Mouse (Mus musculus) ES-E14 (cell line): Measurements from ENCODE around the gene Ncaph2. TPM values are rescaled to one million over a fixed set of nuclear protein-coding genes. Genes with fewer than 3 reads are reported as not detected.

Experiments
- DNase-seq: peaks from one replicate; pipeline ENCODE4 v3.0.0-alpha.2; 2013; ENCODE audit warnings: low read depth, low spot score
- H3K27ac ChIP-seq: 2 replicates; pipeline ENCODE4 v1.5.1; 2012; ENCODE audit warnings: low read depth, mild to moderate bottlenecking, low read length, moderate library complexity, mixed read lengths; ENCODE audit not compliant: poor library complexity, insufficient read depth, severe bottlenecking
- H3K36me3 ChIP-seq: 2 replicates; pipeline ENCODE4 v1.6.1; 2012; ENCODE audit warnings: mild to moderate bottlenecking, low read length, moderate library complexity, mixed read lengths; ENCODE audit not compliant: control insufficient read depth, poor library complexity, insufficient read depth, severe bottlenecking
- H3K4me1 ChIP-seq, 2 experiments: fragments of 150-350 bp in 1 of 2; sonication (generic) in 1 of 2; 2 replicates each; pipeline ENCODE4 v1.6.1; 2012; ENCODE audit warnings: low read length in 2 of 2, mild to moderate bottlenecking in 1 of 2, mixed read lengths in 1 of 2; ENCODE audit not compliant: control insufficient read depth in 2 of 2, insufficient read depth in 2 of 2, poor library complexity in 1 of 2
- H3K4me3 ChIP-seq, 2 experiments: fragments of 150-350 bp in 1 of 2; sonication (generic) in 1 of 2; 2 replicates each; pipeline ENCODE4 v1.5.1; 2012; ENCODE audit warnings: low read length in 2 of 2, low read depth in 1 of 2, mild to moderate bottlenecking in 1 of 2, mixed read lengths in 1 of 2; ENCODE audit not compliant: insufficient read depth in 1 of 2, poor library complexity in 1 of 2, severe bottlenecking in 1 of 2
- H3K9ac ChIP-seq: 2 replicates; pipeline ENCODE4 v1.6.1; 2012; ENCODE audit warnings: low read depth, mild to moderate bottlenecking, low read length, mixed read lengths; ENCODE audit not compliant: poor library complexity, insufficient read depth, severe bottlenecking
- H3K9me3 ChIP-seq: fragments of 150-350 bp; sonication (generic); 2 replicates; pipeline ENCODE4 v1.6.1; 2012; ENCODE audit warnings: low read depth, mild to moderate bottlenecking, low read length; ENCODE audit not compliant: control insufficient read depth, insufficient read depth
- CHD2 ChIP-seq: IDR thresholded peaks from 2 replicates; pipeline ENCODE4 v1.6.1; 2014; ENCODE audit warnings: mild to moderate bottlenecking, low read depth, low read length, inconsistent platforms
- HCFC1 ChIP-seq: IDR thresholded peaks from 2 replicates; pipeline ENCODE4 v1.6.1; 2012; ENCODE audit warnings: low read length, inconsistent platforms, borderline replicate concordance; ENCODE audit not compliant: insufficient read depth
- MAFK ChIP-seq: IDR thresholded peaks from 2 replicates; pipeline ENCODE4 v1.6.1; 2014; ENCODE audit warnings: mild to moderate bottlenecking, low read depth, low read length, inconsistent platforms; ENCODE audit not compliant: insufficient read depth
- ZC3H11A ChIP-seq: IDR thresholded peaks from 2 replicates; pipeline ENCODE4 v1.6.1; 2012; ENCODE audit warnings: low read depth, mild to moderate bottlenecking, inconsistent platforms, low read length, borderline replicate concordance
- ZNF384 ChIP-seq: IDR thresholded peaks from 2 replicates; pipeline ENCODE4 v1.6.1; 2012; ENCODE audit warnings: low read depth, low read length, inconsistent platforms
- in situ Hi-C, 2 experiments: fragments of 600-800 bp; cut with MboI; formaldehyde crosslinking; loops; one replicate each; pipeline ENCODE4 v1.15.1; 2025; ENCODE audit warnings: low sequenced_read_pairs in 2 of 2, inconsistent platforms in 1 of 2; ENCODE audit not compliant: unreplicated experiment in 2 of 2
- total RNA-seq: library from RNA; depleted of rRNA; stranded (reverse); fragments of 300-350 nt; gene quantifications from 2 replicates; pipeline ENCODE4 v1.2.3, GENCODE M21; 2012

Gene Ncaph2
- total RNA-seq, 1 experiment = 205 TPM

DNA sequence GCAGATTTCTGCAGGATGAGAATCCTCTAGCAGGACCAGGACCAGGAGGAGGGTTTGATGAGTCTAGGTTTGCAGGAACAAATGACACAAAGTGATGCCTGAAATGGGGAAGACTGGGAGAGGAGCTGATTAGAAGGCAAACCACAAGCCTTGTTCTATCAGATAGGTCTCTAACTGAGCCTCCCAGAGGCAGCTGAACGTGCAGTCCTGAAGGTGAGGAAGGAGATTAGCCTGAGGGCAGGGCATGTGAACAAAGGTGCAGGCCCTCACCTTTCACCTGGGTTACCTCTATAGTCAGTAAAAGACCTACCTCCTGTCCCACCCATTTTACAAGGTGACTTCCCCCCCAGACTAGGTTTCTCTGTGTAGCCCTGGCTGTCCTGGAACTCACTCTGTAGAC, 44.2 kb downstream of the Ncaph2 start:
- Histone ChIP-seq H3K9me3 (no peaks in the 10 kb centered on the region), H3K27ac (no peak overlapping the region), H3K9ac (no peak overlapping the region), H3K4me1 (peaks cover 0 to 5% of the 10 kb centered on the region in 2 experiments; a peak in 1 of 4 replicates), H3K36me3 (no peaks in the 10 kb centered on the region), H3K4me3 (no peak overlapping the region)
- TF ChIP-seq MAFK (no peak), ZC3H11A (no peak), HCFC1 (no peak), CHD2 (no peak), ZNF384 (no peak)
- in situ Hi-C loops = no loop called here
- DNase-seq = no peak

DNA sequence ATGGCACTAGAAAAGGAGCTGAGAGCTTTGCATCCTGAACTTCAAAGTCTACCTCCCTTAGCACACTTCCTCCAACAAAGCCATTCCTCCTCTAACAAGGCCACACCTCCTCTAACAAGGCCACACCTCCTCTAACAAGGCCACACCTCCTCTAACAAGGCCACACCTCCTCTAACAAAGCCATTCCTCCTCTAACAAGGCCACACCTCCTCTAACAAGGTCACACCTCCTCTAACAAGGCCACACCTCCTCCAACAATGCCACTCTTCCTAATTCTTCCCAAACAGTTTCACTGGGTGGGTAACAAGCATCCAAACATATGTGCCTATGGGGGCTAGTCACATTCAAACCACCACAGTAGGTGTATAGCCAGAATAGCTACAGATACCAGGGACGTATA, 47.0 kb downstream of the Ncaph2 start:
- in situ Hi-C loops = no loop called here
- DNase-seq = no peak
- Histone ChIP-seq H3K4me1 (peaks cover 0 to 10% of the 10 kb centered on the region in 2 experiments; a peak in 1 of 4 replicates), H3K36me3 (no peaks in the 10 kb centered on the region), H3K4me3 (no peak overlapping the region), H3K27ac (no peak overlapping the region), H3K9ac (no peak overlapping the region), H3K9me3 (no peaks in the 10 kb centered on the region)
- TF ChIP-seq MAFK (no peak), CHD2 (no peak), ZNF384 (no peak), ZC3H11A (no peak), HCFC1 (no peak)

DNA sequence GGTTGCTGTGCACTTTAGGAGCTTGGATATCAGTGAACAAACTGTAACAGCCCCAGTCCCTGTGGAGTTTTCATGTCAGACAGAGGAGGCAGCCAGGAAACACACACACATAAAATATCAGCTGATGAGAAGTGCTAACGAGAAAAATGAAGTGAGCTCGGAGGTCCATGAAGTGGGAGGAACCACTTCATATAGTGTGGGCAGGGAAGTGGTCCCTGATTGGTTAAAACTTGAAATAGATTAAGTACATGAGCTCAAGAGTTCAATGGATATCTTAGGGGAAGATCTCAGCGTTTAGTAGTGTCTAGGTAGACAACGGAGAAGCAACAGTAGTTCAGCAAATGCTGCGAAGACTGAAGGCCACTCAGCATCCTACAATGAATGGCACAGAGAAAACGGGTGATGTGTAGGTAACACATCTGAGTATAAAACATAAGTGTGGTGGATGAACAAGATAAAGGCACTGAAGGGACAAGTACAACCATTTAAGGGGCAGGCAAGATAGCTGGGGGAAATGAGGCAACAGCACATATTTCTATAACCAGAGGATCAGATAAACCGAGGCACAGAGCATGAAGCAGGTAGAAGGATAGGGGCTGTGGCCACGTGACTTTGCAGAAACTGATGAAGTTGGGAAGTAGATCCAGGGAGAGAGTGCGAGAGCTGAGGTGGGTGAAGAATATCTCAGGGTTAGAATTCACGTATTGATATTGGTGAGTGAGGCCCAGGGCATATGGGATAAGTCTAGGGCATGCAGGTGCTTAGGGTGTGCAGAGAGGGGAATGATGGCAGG, 49.5 kb downstream of the Ncaph2 start:
- no peaks in the 10 kb centered on the region for H3K36me3 ChIP-seq
- no peak overlapping the region for H3K9ac ChIP-seq
- H3K9me3 ChIP-seq = no peaks in the 10 kb centered on the region
- H3K27ac ChIP-seq = no peak overlapping the region
- TF ChIP-seq MAFK (no peak), ZNF384 (no peak), HCFC1 (no peak), ZC3H11A (no peak), CHD2 (no peak)
- DNase-seq = no peak
- peaks cover 0 to 8% of the 10 kb centered on the region in 2 experiments; a peak in 1 of 4 replicates for H3K4me1 ChIP-seq
- in situ Hi-C loops = no loop called here
- H3K4me3 ChIP-seq = no peak overlapping the region

DNA sequence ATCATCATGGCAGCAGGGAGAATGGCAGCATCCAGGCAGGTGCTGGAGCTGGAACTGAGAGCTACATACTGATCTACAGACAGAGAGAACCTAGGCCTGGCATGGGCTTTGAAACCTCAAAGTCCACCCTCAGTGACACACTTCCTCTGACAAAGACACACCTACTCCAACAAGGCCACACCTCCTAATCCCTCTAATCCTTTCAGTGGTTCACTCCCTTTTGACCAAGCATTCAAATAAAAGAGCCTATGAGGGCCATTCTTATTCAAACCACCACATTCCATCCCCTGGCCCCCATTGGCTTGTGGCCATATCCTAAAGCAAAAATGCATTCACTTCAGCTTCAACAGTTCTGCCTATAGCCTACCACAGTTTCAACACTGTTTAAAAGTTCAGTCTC, 51.2 kb downstream of the Ncaph2 start:
- TF ChIP-seq HCFC1 = no peak
- no peak for TF ChIP-seq CHD2
- no peak for TF ChIP-seq ZC3H11A
- TF ChIP-seq MAFK = no peak
- TF ChIP-seq ZNF384 = no peak
- no peak for DNase-seq
- in situ Hi-C loops = no loop called here
- Histone ChIP-seq H3K4me3 (no peak overlapping the region), H3K27ac (no peak overlapping the region; the same call in 1 of the 2 replicates), H3K9me3 (no peaks in the 10 kb centered on the region), H3K4me1 (peaks cover 0 to 7% of the 10 kb centered on the region in 2 experiments; a peak in 1 of 4 replicates), H3K9ac (no peak overlapping the region), H3K36me3 (no peaks in the 10 kb centered on the region)
